Mouse (Mus musculus): ENCODE results near the gene Olfr1509.
"Not testable (repeated sequence)": the region's sequence is repeated elsewhere in the genome, so short reads cannot be mapped to it uniquely, and the experiment has no call there.

Gene Olfr1509

DNA sequence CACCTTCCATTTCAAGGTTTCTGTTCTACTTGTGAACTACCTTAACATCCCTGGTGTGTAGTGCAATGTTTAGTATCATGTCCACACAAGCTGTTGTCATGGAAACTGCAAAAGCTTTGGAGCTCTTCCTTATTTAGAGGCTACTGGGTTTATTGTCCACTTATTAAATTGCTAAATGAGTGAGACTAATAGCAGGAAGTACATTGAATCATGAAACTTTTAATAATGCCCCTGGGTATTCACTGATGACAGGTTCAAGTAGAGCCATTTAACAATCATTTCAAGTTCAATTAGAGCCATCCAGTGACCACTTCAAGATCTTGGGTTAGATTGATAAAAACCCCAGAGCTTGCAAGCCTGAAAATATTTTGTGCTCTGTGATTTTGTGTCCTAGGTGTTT lies at the start of gene Olfr1509:
TSS of gene Olfr1509 (plus strand) at position 301 of the 400 bp plus-strand sequence.
- no peak for DNase-seq (ENCODE audit: low read depth)

DNA sequence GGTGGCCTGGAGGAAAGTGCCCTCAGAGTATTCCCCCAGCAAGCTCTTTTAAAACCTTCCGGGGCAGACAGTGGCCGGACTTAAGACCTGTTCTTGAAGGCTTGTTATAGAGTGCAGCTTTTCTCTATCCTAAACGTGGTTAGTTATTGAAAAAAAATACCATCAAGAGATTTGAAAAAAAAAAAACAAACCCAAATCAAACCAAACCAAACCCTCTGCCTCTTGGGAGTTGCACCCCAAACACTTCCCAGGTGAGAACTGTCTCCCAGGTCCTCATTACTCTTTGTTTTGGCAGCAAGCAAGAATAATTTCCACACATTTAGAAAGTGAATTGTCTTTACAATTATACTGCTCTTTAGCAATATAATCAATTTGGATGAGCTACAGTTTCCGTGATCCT lies 45.5 kb upstream of the Olfr1509 start, which contains the start of gene Olfr1511:
TSS of gene Olfr1511 (minus strand) at position 101 of the 400 bp plus-strand sequence.
- DNase-seq (ENCODE audit: low read depth), result no peak

DNA sequence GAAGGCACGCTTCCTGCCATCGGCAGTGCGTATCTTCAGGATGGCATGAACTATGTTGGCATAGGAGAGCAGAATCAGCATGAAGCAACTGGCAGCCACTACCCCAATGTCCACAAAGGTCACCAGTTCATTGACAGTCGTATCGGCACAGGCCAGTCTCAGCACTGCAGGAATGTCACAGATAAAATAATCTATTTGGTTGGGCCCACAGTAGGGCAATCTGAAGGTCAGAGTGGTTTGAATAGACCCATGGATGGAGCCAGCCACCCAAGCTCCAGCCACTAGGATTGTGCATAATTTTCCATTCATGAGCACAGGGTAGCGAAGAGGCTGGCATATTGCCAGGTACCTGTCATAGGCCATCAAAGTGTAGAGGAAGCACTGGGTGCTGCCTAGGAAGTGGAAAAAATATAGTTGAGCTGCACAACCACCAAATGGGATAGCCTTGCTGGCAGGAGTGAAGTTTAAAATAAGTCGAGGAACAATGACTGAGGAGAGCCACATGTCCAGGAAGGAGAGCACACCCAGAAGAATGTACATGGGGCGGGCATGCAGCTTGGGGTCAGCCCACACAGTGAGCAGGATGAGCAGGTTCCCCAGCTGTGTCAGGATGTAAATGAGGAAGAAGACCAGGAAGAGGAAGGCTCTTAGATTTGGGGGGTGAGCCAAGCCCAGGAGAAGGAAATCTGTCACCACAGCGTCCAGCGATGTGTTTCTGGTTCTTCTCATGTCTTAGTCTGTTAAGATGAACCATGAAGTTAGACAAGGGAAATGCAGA lies 32.5 kb upstream of the Olfr1509 start:
- DNase-seq (ENCODE audit: low read depth), result not testable (repeated sequence)

DNA sequence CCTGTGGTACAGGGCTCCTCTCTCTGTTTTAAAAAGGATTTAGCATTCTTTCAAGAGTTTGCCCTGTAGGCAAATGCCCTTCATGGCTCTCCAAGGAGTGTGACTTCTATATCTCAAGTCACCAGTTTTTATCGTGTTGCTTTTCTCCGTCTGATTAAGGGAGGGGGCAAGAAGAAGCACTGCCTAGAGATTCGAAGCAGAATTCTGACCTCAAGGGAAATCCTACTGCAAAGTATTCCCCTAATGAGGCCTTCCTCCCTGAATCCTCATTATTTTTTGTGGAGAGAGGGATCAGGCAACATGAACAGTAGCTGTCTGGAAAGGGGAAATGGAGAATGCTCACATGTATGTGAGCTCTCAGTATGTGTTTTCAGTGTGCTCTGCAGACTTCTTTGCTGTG lies 28.5 kb upstream of the Olfr1509 start, which contains the start of gene Olfr1510:
TSS of gene Olfr1510 (minus strand) at position 101 of the 400 bp plus-strand sequence.
- no peak for DNase-seq (ENCODE audit: low read depth)

DNA sequence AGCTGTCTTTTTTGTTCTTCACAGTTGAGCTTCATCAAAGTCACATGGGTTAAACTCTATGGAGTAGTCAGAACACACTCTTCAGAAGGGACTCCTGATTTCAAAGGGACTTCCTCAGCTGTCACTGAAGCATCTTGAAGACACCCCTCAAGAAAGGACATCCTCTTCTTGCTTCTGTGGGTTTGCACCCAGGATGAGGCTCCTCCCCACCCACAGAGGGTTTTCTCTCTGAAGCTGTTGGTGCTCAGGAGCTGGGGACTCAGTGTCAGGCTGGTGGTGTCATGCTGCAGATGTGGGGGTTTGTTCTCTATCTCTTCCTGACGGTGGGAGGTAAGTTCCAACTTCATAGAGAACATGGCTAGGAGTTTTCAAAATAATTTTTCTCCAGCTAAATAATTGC lies 15.1 kb upstream of the Olfr1509 start:
- DNase-seq (ENCODE audit: low read depth), result no peak

DNA sequence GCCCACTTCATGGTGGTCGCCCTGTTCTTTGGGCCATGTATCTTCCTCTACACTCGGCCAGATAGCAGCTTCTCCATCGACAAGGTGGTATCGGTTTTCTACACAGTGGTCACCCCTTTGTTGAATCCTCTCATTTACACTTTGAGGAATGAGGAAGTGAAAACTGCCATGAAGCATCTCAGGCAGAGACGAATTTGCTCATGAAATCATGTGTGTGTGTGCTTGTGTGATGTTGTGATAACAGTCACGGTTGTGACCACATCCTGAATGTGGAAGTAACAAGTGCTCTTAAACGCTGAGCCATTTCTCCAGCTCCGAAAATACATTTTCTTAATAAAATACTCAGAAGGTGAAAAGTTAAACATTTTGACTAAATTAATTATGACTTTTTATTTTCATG lies 8.3 kb downstream of the Olfr1509 start:
- no peak for DNase-seq (ENCODE audit: low read depth)

DNA sequence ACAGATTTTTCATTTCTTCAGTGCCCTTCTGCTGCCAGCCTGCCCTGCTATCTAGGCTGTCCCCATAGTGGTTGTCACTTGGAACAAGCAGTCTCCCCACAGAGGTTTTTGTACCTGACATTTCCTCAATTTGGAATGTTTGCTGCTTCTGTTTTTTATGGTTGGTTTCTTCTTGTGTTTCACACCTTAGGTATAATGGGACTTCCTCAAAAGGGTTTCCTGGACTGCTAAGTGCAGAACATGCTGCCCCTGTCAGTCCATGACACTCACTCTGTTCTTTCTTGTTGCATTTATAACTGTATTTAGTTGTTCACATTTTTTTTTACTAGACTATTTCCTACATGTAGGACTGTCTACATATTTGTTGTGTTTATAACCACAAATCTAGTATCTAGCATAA lies 19.1 kb downstream of the Olfr1509 start:
- DNase-seq (ENCODE audit: low read depth), result no peak

DNA sequence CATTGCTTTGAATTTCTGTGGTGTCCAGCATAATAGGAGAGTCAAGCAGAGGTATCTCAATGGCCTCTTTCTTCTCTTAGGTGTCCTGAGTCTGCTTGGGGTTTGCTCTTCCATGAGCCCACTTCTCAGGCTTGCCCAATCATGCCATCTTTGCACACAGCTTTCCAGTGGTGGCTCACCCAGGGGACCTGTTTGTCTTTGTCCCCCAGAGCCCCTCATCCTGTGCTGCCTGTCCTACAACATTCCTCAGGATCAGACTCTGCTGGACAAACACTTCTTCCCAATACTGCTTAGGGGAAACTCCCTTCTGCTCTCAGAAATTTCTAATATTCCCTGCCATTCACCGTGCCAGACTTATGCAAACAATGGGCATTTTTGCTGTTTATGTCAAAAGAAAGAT lies 22.9 kb downstream of the Olfr1509 start:
- DNase-seq (ENCODE audit: low read depth), result no peak

DNA sequence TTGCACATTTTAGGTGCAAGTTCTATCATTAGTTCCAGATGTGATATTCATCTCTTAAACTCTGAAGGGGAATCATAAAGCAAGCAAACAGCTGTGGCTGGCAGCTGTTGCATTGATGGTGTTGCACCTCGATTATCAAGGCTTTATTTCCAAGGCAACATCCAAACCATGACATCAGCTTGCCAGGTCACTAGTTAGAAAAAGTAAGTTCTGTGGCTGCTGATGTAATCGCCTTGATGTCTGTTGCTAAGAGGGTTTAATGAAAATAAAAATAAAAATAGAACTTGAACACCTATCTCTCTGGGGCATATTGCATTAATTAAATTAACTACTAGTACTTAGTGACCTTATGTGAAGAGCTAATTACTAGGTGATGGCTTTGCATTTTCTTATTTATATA lies 24.6 kb downstream of the Olfr1509 start, which contains the start of gene Olfr1508:
TSS of gene Olfr1508 (minus strand) at position 101 of the 400 bp plus-strand sequence.
- no peak for DNase-seq (ENCODE audit: low read depth)

DNA sequence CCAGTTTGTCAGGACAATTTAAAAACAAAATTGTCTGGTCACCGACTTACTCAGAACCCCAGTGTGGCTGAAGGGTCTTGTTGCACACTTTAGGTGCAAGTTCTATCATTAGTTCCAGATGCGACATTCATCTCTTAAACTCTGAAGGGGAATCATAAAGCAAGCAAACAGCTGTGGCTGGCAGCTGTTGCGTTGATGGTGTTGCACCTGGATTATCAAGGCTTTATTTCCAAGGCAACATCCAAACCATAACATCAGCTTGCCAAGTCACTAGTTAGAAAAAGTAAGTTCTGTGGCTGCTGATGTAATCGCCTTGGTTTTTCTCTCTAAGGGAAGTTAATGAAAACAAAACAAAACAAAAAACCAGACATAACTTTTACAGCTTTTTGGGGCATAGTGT lies 52.7 kb downstream of the Olfr1509 start, which contains the start of gene Olfr1507:
TSS of gene Olfr1507 (minus strand) at position 234 of the 400 bp plus-strand sequence.
- DNase-seq (ENCODE audit: low read depth), result no peak
